Mouse (Mus musculus) MEL-GATA-1-ER (cell line): ENCODE results near the gene Gng13.

ENCODE experiments used
- DNase-seq: peaks from one replicate; pipeline ENCODE4 v3.0.0-alpha.2; 2012; ENCODE audit warnings: low read depth; ENCODE audit errors: extremely low read depth

The Gng13 gene

DNA sequence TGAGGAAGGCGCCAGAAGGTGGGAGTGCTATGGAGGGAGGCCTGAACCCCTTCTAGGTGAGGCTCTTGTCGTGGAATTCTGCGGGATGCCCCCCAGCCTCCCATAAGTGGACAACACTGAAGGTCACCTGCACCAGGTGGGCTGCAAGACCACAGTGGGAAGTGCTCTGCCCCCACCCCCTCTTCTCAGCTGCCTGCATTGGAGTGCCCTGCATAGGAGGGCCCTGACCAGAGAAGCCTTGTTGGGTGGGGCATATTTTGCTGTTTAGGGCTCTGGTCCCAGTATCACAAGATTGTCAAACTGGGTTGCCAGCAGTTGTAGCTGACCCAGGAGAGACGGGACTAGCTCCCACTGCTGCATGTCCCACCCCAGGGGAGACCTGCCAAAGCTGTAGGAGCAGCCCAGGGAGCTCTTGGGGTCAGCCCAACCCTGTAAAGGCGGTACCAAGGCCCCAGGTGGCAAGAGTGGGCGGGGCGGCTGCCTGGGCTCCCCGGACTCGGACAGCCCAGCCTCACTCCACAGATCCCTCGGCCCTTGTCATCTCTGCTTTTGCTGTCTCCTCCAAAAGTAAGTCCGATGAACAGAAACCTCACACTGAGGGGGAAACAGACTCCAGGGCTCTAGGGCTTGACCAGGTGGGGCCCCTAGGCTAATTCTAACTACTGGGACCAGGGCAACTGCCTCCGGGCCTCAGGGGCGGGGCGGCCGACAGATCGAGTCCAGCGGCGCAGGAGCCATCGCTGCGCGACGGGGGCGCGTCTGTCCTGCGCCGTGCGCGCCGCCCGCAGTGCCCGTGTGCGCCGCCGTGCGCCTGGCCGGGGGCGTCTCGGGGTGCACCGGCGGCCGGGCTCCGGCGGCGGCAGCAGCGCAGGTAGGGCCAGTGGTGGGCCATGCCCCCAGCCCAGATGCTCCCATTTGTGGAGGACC lies at the start of gene Gng13:
Gng13 (plus strand) TSS at position 461 of the 927 bp plus-strand sequence.
- DNase-seq = no peak

DNA sequence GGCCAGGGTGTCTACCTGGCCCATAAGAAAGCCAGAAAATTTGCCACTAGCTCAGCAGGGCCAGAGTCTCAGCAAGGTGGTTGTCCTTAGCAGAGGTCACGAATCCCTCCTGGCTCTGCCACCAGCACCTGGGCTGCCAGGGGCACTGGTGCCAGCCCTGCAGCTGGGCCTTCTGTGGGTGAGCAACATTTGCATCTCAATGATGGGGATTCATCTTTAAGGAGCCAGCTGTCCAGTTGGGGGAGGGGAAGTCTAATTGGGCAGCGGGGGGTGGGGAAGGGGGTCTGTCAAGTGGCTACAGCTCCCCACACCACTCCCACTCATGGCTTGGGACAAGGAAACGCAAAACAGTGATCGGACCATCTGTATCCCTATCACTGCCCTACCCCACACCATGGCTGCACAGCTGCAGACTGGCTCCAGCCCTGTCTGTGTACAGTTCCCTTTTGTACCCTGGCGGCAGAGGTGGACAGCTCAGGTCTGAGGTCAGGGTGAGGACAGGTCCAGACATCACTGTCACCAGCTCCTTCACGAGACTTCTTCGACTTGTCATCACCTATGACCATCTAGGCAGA lies 48.4 kb upstream of the Gng13 start:
- no peak for DNase-seq

DNA sequence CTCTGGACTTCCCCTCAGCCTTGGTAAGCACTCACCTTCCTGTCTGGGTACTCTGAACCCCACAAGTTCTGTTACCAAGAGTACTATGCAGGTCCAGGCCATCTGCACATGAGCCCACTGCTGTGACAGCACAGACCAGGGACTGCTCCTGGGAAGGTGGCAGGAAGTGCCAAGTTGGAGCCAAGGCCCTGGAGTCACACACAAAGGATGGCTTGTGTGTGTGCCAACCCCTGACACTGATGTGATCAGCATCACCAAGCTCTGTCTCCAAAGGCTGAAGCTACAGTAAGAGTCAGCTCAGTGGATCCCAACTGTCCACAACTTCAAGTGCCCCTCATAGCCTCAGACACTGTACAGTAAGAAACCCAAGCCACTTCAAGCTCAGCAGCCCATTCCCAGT lies 44.0 kb upstream of the Gng13 start:
- DNase-seq = no peak

DNA sequence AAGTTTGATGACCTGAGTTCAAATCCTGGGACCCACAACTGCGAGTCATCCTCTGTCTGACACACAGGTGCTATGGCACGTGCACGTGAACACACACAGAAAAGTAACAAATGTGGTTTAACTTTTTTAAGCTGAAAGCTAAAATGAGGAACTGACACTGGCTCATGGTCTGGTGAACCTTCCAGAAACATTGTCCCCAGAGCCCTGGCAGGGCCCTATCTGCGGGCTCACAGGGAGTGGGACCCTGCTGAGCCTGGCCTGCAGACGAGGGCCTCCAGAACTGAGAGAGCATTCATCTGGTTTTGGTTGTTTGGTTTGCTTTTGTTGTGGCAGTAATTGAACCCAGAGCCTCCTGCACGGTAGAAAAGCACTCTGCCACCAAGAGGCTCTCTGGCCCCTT lies 39.0 kb upstream of the Gng13 start:
- DNase-seq = peak; percentile 13

DNA sequence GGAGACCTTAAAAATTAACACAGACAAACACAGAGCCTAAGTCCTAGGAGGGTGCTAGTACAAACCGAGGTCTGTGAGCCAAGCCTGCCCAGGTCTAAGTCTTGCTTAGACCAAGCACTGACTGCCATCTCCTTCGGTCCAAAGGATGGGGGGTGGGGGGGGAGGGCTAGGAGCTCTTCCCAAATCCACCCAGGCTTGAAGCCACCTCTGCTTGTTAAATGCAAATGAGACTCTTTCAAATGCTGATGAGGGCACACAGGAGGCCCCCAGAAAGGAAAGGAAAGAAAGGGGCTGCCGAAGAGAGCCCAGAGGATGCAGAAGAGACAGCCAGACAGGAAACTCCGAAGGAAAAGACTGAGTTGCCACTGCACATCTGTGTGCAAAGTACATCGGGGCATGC lies 37.2 kb upstream of the Gng13 start:
- no peak for DNase-seq

DNA sequence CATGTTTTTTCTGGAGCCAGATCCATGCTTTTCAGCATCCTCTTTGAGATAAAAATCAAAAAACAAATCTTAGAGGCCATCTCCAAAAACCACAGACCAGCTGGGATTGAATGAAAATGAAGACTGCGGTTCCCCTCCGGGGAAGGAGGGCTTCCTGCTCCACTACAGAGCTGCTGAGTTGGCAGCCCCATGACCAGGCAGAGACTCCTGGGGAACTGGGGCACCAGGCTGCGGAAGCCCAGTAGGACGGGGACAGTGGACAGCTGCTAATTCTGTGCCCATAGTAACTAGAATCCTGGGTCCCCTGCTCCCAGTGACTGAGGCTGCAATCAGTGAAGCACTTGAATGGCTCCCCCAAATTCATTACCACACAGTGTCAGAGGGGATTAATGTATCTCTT lies 35.3 kb upstream of the Gng13 start:
- no peak for DNase-seq

DNA sequence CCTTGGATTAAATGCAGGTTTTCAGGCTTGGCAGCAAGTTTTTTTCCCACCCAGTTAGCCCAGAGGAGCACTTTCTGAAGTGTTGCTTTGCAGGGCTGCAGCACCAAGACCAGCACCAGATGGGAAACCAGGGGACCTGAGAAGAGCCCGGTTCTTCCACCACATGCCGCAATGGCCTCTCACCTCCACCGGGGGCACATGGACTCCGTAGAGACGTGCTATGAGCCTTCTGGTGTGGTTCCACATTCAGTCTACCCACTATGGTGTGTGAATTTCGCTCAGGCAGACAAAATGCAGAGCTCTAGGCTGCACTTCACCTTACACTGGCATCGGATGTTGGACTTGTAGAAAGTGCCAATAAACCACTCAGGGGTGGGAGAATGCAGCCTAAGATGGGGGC lies 30.6 kb upstream of the Gng13 start:
- DNase-seq = no peak

DNA sequence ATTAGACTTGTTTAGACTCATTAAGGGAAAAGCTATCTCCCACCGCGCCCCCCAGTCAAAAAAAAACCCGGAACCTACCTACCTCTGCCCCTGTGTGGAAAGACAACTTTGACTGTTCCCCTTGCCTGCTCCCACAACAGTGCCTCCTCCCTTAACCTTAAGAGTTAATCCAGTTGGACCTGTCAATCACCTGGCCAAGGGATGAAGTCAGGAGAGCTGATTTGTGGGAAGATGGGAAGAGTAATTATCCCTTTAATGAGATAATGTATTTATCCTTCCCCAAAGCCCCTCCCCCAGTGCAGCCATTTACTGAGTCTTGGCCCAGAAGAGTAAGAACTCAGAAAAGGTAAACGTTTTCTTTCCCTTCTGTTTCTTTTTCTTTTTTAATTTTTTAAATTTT lies 28.0 kb upstream of the Gng13 start:
- no peak for DNase-seq

DNA sequence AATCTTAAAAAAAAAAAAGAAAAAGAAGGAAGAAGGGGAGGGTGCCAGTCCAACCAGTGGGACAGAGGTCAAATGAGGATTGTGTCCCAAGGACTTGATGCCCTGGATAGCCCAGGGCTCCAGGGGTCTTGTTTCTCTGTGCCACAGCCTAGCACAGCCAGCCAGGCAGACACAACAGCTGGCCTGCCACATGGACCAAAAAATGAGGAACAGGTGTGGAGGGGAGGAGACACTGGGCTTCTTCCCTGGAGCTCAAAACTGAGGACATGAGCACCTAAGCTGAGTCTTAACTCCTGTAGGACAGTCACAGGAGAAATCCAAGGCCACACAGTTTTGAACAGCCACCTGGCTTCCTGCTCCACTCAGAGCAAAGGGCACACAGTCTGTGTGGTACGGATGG lies 20.7 kb upstream of the Gng13 start:
- DNase-seq = no peak

DNA sequence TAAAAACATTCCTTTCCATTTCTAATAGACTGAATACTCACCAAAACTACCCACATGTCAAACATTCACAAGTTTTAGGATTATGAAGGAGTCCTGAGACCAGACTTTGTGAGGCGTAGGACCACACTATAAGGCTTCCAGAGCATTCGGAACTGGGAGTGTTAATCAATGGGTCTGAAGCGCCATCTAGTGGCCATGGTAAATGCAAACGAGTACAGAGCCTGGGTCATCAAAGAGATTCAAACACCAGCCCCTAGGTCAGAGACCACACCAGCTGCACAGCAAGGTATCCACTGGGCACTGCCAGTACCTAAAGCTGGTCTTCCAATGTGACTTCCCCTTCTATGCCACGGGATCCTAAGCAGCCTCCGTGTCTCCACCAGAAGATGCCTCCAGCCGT lies 18.5 kb upstream of the Gng13 start:
- DNase-seq = peak; percentile 25

DNA sequence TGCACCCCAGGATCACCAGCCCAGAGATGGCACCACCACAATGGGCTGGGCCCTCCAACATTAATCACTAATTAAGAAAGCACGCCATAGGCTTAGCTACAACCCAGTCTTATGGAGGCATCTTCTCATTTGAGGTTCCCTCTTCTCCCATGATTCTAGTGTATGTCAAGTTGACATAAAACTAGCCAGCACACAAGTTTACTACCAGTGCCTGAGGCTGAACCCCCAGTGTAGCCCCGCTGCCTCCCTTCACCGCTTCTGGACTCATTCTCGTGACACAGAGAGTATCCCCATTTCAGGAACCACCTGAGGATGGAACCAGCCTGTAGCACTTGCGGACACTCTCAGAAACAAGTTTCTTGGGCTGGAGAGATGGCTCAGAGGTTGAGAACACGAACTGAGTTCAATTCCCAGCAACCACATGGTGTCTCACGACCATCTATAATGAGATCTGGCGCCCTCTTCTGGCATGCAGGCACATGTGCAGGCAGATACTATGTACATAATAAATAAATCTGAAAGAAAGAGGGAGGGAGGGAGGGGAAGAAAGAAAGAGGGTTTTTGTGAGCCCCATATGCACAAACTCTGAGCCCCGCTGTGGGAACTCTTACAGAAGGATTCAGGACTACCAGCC lies 16.0 kb upstream of the Gng13 start:
- peak; percentile 12 for DNase-seq

DNA sequence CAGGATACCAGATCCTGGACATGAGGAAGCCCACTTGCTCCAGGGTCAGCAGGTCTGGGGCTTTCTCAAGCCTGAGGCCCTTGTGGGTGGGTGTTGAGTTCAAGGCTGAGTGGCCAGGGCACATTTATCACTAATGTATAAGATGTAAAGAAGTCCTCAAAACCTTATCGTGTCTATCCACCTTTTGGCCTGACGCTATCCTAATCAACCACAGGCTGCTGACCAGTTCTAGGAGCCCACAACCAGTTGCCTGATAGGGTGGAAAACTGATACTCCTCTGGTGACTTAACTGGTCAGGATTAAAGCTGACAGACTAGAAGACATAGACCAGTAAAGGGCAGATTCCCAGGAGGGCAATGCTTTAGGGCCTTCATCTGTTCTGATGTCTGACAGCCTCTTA lies 7.0 kb upstream of the Gng13 start:
- DNase-seq = no peak

DNA sequence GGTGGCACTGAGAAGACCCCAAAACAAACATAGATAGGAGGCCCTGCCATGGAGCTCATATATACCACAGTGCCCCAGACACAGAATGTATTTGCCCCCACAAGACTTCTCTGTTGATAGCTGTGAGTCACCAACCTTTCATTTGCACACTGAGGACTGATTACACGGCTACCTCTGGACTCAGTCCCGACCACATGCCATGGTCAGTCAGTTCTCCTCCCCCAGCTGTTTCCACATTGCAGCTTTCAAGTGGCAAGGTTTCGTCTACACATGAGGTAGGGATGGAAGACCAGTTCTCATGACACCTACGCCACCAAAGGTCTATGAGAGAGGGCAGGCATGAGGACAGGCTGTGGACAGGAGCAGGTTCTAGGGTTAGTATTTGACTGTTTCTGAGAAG lies 5.8 kb upstream of the Gng13 start:
- no peak for DNase-seq

DNA sequence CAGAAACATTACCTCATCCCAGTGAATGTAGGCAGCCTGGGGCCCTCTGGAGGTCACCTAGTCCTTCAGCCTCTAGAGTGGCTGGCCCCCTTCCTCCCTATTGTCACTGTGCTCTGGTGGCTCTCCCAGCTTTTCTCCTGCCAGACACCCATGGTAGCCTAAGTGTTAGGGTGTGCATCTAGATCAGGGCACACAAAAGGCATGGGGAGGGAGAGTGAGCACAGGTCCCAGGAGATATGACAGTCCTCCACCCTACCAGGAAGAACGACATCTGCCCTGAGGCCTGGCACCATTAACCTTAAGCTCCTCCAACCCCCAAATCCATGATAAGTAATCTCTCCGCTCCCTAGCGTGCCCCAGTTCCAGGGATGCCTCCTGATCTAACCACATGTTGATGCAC lies 1.3 kb upstream of the Gng13 start:
- no peak for DNase-seq

DNA sequence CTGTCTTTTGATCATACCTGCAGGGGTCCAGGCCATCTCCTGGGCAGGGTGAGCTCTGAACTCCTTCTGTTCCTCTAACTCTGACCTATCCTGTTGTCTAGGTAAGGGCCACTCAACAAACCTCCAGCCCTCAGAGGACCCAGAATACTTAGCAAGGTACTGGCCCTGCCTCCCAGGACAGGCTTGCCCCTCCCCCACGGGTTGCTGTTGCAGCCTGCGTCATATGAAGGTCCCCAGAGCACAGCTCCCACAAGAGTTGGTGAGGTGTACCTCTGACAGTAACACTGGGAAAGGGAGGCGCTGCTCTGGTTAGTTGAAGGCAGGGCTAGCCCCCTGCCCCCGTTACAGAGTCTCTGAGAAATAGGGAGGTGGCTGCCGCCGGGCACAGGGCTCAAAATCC lies 841 bp upstream of the Gng13 start:
- DNase-seq = no peak

DNA sequence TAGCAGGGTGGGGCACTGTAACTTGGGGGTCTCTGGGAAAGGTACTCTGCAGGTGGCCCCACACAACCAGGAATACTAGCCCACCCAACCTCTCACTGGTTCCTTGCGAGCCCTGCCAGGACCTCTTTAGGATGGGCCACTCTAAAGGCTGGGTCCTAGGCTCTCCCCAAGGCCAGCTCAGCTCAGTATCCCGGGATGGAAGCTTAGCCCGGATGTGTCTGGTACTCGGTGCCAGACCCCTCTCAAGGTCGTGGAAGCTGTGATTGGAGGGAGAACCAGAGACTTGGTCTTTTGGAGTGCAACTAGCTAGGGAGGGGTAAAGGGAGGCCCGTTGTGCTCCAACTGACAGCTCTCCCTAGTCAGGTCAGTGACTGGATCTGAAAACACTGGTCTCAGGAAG lies 720 bp downstream of the Gng13 start:
- DNase-seq = no peak

DNA sequence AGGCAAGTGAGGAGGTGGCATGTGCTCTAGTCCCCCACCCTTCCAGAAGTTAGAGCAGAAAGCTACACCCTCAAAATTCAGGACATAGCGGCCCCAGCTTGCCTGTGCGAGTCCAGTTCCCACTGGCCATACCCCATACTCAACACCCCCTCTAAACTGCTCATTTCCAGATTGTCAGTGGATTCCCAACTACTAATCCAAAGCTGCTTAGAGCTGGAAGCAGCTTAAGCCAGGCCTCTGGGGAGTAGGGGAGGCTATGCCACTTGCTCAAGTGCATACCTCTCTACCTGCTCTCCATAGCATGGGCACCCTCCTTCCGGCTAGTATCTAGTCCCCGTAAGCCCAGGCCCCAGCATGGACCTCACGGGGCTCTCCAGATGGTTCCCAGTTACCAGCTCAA lies 4.5 kb downstream of the Gng13 start:
- DNase-seq = no peak

DNA sequence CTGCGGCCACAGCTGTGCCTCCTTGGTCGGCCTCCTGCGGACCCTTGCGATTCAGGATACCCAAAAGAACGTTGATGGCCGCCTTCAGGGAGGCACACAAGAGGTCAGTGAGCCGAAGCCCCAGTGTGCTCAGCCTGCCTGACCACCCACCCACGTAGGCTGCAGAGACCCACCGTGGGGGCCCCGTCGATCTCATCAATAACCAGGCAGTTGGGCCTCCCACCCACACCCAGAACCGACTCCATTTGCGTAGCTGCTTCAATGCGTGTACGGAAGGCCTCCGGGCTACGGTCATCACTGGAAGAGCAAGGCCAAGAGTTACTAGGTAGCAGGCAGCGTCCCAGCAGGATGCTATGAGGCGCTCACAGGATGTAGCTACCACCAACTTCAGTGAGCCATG lies 6.5 kb downstream of the Gng13 start:
- no peak for DNase-seq

DNA sequence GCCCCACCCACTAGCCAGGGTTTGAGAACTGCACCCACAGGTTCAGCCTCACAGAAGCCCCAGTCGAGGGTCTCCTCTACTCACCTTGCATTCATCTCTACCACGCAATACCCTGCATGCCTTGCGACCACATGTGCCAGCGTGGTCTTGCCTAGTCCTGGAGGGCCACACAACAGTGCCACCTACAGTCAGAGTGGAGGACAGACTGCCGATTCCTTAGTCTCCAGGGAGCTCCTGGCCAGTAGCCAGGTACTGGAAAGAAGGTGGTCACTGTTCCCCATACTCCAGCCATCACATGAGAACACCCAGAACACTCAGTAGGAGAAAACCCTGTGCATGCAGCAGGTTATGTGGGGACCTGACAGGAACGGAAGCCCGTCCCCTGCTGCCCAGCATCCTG lies 6.9 kb downstream of the Gng13 start:
- DNase-seq = no peak

DNA sequence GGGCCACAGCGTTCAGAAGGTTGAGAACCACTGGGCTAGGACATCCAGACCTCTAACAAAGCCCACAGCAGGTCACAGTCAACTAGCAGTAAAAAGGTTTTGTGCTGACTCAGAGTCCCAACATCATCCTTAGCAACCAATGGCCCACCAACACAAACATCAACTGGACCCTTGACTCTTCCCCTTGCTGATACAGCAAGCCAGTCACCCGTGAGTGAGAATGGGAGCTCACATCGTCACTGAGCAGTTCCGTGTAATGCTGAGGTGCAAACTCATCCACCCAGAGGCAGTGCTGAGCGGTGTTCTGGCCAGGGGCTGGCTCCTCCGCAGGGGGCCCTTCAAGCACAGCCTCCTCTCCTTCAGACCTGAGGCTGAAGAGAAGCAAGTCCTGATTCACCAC lies 8.3 kb downstream of the Gng13 start:
- DNase-seq = no peak

DNA sequence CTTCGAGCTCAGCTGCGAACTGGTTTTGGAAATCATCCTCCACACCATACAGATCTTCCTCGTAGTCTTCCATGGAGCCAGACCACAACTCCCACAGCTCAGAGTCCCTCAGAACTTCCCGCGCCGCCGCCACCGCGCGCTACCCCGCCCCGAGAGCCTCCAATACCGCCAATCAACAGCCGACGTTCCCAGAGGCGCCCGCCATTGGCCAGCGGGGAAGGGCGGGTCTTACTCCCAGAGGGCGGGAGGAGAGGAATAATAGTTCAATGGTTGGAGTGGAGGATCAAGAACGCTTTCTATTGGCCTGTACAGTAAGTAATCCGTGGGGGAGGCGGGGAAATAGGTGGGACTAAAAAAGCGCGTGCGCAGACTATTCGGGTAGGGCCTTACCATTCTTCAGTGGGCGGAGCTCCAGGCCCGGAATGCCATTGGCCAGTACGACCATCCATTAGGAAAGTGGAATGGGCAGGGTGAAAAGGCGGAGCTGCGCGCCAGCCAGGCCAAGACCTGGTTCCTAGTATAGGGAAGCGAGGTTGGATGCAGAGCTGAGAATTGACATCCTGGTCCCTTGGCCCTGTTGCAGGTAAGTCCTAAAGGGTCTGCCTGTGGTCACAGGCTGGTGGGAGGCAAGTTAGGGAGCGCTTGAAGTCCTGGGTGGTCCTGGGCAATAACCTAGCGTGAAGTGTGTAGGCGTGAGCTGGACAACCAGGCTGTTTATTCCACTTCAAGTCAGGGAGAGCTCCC lies 10.5 kb downstream of the Gng13 start, which contains the start of the genes Chtf18 and Rpusd1:
Chtf18 (minus strand) TSS at position 155 of the 744 bp plus-strand sequence.
Rpusd1 (plus strand) TSS at position 406 of the 744 bp plus-strand sequence.
- peak; percentile 99 for DNase-seq

DNA sequence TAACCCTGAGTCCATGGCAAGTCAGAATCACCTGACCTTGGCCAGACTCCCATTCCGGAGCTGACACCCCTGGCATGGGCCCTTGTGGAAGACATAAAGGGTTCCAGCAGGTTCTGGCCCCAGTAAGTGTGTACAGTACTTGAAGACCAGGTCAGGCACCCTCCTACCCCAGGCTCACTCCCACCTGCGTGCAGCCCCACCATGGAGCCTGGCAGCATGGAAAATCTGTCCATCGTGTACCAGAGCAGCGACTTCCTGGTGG lies 11.0 kb downstream of the Gng13 start:
- DNase-seq = no peak
